Mouse (Mus musculus) neural tube, embryonic 11.5 days (tissue): ENCODE measurements at regions not wholly inside any gene's neighbourhood (a gene's known extent, or its start where the extent isn't known, plus 50 kb on each side); places are given as distances from the start of the nearest gene placed in this dataset.

Experiments
- ATAC-seq: fragments of 200-750 bp; cut with Nextera tagmentation; 2 replicates; pipeline ENCODE4 v1.8.0; 2017; ENCODE audit warnings: moderate number of reproducible peaks, mild to moderate bottlenecking, moderate TSS enrichment, moderate library complexity; ENCODE audit not compliant: insufficient read depth, low FRiP score, low TSS enrichment
- DNase-seq: peaks from one replicate; pipeline ENCODE4 v3.0.0-alpha.2; 2015; ENCODE audit warnings: low spot score
- H3K27ac ChIP-seq: fragments of 300-500 bp; sonication (generic); 2 replicates; pipeline ENCODE4 v1.5.1; 2014; ENCODE audit warnings: low read depth, mild to moderate bottlenecking, low read length
- H3K27me3 ChIP-seq: fragments of 300-500 bp; sonication (generic); 2 replicates; pipeline ENCODE4 v1.6.1; 2014; ENCODE audit warnings: mild to moderate bottlenecking, low read length, mixed read lengths; ENCODE audit not compliant: control insufficient read depth, insufficient read depth
- H3K36me3 ChIP-seq: fragments of 300-500 bp; sonication (generic); 2 replicates; pipeline ENCODE4 v1.6.1; 2014; ENCODE audit warnings: mild to moderate bottlenecking, low read length, moderate library complexity, mixed read lengths; ENCODE audit not compliant: control insufficient read depth, insufficient read depth
- H3K4me1 ChIP-seq: fragments of 300-500 bp; sonication (generic); 2 replicates; pipeline ENCODE4 v1.6.1; 2014; ENCODE audit warnings: low read length, mixed read lengths; ENCODE audit not compliant: control insufficient read depth, insufficient read depth
- H3K4me2 ChIP-seq: fragments of 300-500 bp; sonication (generic); 2 replicates; pipeline ENCODE4 v1.6.1; 2014; ENCODE audit warnings: low read depth, mild to moderate bottlenecking, moderate library complexity
- H3K4me3 ChIP-seq: fragments of 300-500 bp; sonication (generic); 2 replicates; pipeline ENCODE4 v1.5.1; 2014; ENCODE audit warnings: low read depth, low read length
- H3K9ac ChIP-seq: fragments of 300-500 bp; sonication (generic); 2 replicates; pipeline ENCODE4 v1.6.1; 2014; ENCODE audit warnings: mild to moderate bottlenecking, low read length
- H3K9me3 ChIP-seq: fragments of 300-500 bp; sonication (generic); 2 replicates; pipeline ENCODE4 v1.6.1; 2016; ENCODE audit warnings: low read length; ENCODE audit not compliant: control insufficient read depth
- WGBS: fragments of 180-500 bp; shearing (Covaris S2); extraction: QIAGEN DNeasy Blood & Tissue Kit; methylation state at CpG from one replicate; pipeline ENCODE4 v1.1.7; 2014; 5-methylcytosine and 5-hydroxymethylcytosine counted together

- DNase-seq (no peak), ATAC-seq (peak; percentile 38)
- WGBS: under 1% methylated on average over 5 of the region's 5 CpGs
- Histone ChIP-seq H3K9ac (peak overlapping the region; percentile 39), H3K4me1 (no peaks in the 10 kb centered on the region), H3K9me3 (no peaks in the 10 kb centered on the region), H3K4me3 (peak overlapping the region; percentile 54), H3K27me3 (no peaks in the 10 kb centered on the region), H3K27ac (no peak overlapping the region), H3K4me2 (peak overlapping the region; percentile 75), H3K36me3 (no peaks in the 10 kb centered on the region)
Observed at GRCm38 (mm10) chr4:9771103-9771474, 1103.2 kb upstream of the 2610301B20Rik start.

GRCm38 (mm10) chr4:9778391-9778790, 1095.9 kb upstream of the 2610301B20Rik start:
- Histone ChIP-seq H3K36me3 (no peaks in the 10 kb centered on the region), H3K9me3 (no peaks in the 10 kb centered on the region), H3K4me2 (no peak overlapping the region), H3K27ac (no peak overlapping the region), H3K9ac (no peak overlapping the region), H3K27me3 (no peaks in the 10 kb centered on the region), H3K4me1 (no peaks in the 10 kb centered on the region), H3K4me3 (no peak overlapping the region)
- no peak for ATAC-seq
- WGBS: 91% methylated on average over 8 of the region's 8 CpGs
- DNase-seq: no peak

GRCm38 (mm10) chr4:9779594-9779993, 1094.7 kb upstream of the 2610301B20Rik start:
- DNase-seq (no peak), ATAC-seq (no peak)
- Histone ChIP-seq H3K27me3 (no peaks in the 10 kb centered on the region), H3K9ac (no peak overlapping the region), H3K4me1 (no peaks in the 10 kb centered on the region), H3K4me3 (no peak overlapping the region), H3K9me3 (no peaks in the 10 kb centered on the region), H3K27ac (no peak overlapping the region), H3K4me2 (no peak overlapping the region), H3K36me3 (no peaks in the 10 kb centered on the region)
- 86% methylated on average over 3 of the region's 3 CpGs for WGBS

GRCm38 (mm10) chr4:9780179-9780578, 1094.1 kb upstream of the 2610301B20Rik start:
- Histone ChIP-seq H3K9me3 (no peaks in the 10 kb centered on the region), H3K27ac (no peak overlapping the region), H3K4me3 (no peak overlapping the region), H3K36me3 (no peaks in the 10 kb centered on the region), H3K27me3 (no peaks in the 10 kb centered on the region), H3K4me1 (no peaks in the 10 kb centered on the region), H3K9ac (no peak overlapping the region), H3K4me2 (no peak overlapping the region)
- ATAC-seq (peak; percentile 63; the same call in 1 of the 2 replicates), DNase-seq (peak; percentile 78)
- WGBS: 40% methylated on average over 9 of the region's 9 CpGs

GRCm38 (mm10) chr4:9781318-9781717, 1093.0 kb upstream of the 2610301B20Rik start:
- Histone ChIP-seq H3K9ac (no peak overlapping the region), H3K4me2 (no peak overlapping the region), H3K9me3 (no peaks in the 10 kb centered on the region), H3K4me3 (no peak overlapping the region), H3K27ac (no peak overlapping the region), H3K4me1 (no peaks in the 10 kb centered on the region), H3K36me3 (no peaks in the 10 kb centered on the region), H3K27me3 (no peaks in the 10 kb centered on the region)
- 67% methylated on average over 2 of the region's 2 CpGs for WGBS
- ATAC-seq: no peak
- DNase-seq: no peak

- H3K4me3 ChIP-seq: no peak overlapping the region
Observed at GRCm38 (mm10) chr4:9787795-9788365, 1086.4 kb upstream of the 2610301B20Rik start.

GRCm38 (mm10) chr4:9790478-9790877, 1083.8 kb upstream of the 2610301B20Rik start:
- H3K27me3 ChIP-seq: no peaks in the 10 kb centered on the region
- no peak overlapping the region for H3K4me2 ChIP-seq
- no peaks in the 10 kb centered on the region for H3K36me3 ChIP-seq
- no peak for ATAC-seq
- no peaks in the 10 kb centered on the region for H3K9me3 ChIP-seq
- H3K27ac ChIP-seq: no peak overlapping the region
- no peak overlapping the region for H3K4me3 ChIP-seq
- WGBS: 95% methylated on average over 8 of the region's 8 CpGs
- no peaks in the 10 kb centered on the region for H3K4me1 ChIP-seq
- H3K9ac ChIP-seq: no peak overlapping the region
- no peak for DNase-seq

More at GRCm38 (mm10) chr4:9787795-9788365, 1086.4 kb upstream of the 2610301B20Rik start:
- 82% methylated on average over 5 of the region's 5 CpGs for WGBS
- Histone ChIP-seq H3K9me3 (no peaks in the 10 kb centered on the region), H3K27ac (no peak overlapping the region), H3K27me3 (no peaks in the 10 kb centered on the region), H3K36me3 (no peaks in the 10 kb centered on the region), H3K4me2 (no peak overlapping the region), H3K9ac (no peak overlapping the region), H3K4me1 (no peaks in the 10 kb centered on the region)
- ATAC-seq (no peak), DNase-seq (no peak)
